Mouse (Mus musculus): ENCODE results near the gene Cntnap2. TPM values are rescaled to one million over a fixed set of nuclear protein-coding genes. Genes with fewer than 3 reads are reported as not detected.

Gene Cntnap2
- polyA plus RNA-seq, 1 experiment from 2014 or later = 54.5 TPM

GRCm38 (mm10) chr6:46362156-46362555 is 1303.0 kb downstream of the Cntnap2 start:
- Histone ChIP-seq H3K27me3 (ENCODE audit: control insufficient read depth, insufficient read depth, low read length) (no peaks in the 10 kb centered on the region), H3K36me3 (ENCODE audit: control insufficient read depth, insufficient read depth, low read length) (no peaks in the 10 kb centered on the region), H3K9ac (replicated peaks; ENCODE audit: low read length) (no peak overlapping the region), H3K4me2 (ENCODE audit: low read length) (no peak overlapping the region), H3K4me1 (ENCODE audit: control insufficient read depth, insufficient read depth, low read length) (no peaks in the 10 kb centered on the region), H3K9me3 (ENCODE audit: control insufficient read depth, low read length) (no peaks in the 10 kb centered on the region), H3K4me3 (replicated peaks; ENCODE audit: low read depth, low read length) (no peak overlapping the region), H3K27ac (replicated peaks; ENCODE audit: low read depth, low read length) (no peak overlapping the region)
- ATAC-seq (ENCODE audit: low FRiP score, low TSS enrichment) = no peak
- 88% methylated on average over 1 of the region's 1 CpGs for WGBS
- DNase-seq = peak; percentile 24

GRCm38 (mm10) chr6:46398725-46399589 is 1339.8 kb downstream of the Cntnap2 start:
- no peaks in the 10 kb centered on the region for H3K9me3 ChIP-seq (ENCODE audit: control insufficient read depth, low read length)
- no peak overlapping the region for H3K27ac ChIP-seq (replicated peaks; ENCODE audit: low read depth, low read length)
- H3K9ac ChIP-seq (replicated peaks; ENCODE audit: low read length) = no peak overlapping the region
- H3K4me1 ChIP-seq (ENCODE audit: control insufficient read depth, insufficient read depth, low read length) = no peaks in the 10 kb centered on the region
- no peaks in the 10 kb centered on the region for H3K27me3 ChIP-seq (ENCODE audit: control insufficient read depth, insufficient read depth, low read length)
- DNase-seq = no peak
- 77% methylated on average over 2 of the region's 2 CpGs for WGBS
- H3K4me2 ChIP-seq (ENCODE audit: low read length) = no peak overlapping the region
- ATAC-seq (ENCODE audit: low FRiP score, low TSS enrichment) = no peak
- no peak overlapping the region for H3K4me3 ChIP-seq (replicated peaks; ENCODE audit: low read depth, low read length)
- no peaks in the 10 kb centered on the region for H3K36me3 ChIP-seq (ENCODE audit: control insufficient read depth, insufficient read depth, low read length)

- Histone ChIP-seq H3K36me3 (ENCODE audit: control insufficient read depth, insufficient read depth, low read length) (no peaks in the 10 kb centered on the region), H3K27ac (replicated peaks; ENCODE audit: low read depth, low read length) (no peak overlapping the region)
Measured at GRCm38 (mm10) chr6:46414154-46414553, 1355.0 kb downstream of the Cntnap2 start.

GRCm38 (mm10) chr6:46414562-46414961 is 1355.4 kb downstream of the Cntnap2 start:
- H3K36me3 ChIP-seq (ENCODE audit: control insufficient read depth, insufficient read depth, low read length) = no peaks in the 10 kb centered on the region
- H3K27me3 ChIP-seq (ENCODE audit: control insufficient read depth, insufficient read depth, low read length) = no peaks in the 10 kb centered on the region
- H3K4me2 ChIP-seq (ENCODE audit: low read length) = no peak overlapping the region
- no peak overlapping the region for H3K9ac ChIP-seq (replicated peaks; ENCODE audit: low read length)
- peak; percentile 30 for DNase-seq
- no peaks in the 10 kb centered on the region for H3K4me1 ChIP-seq (ENCODE audit: control insufficient read depth, insufficient read depth, low read length)
- no peaks in the 10 kb centered on the region for H3K9me3 ChIP-seq (ENCODE audit: control insufficient read depth, low read length)
- no peak overlapping the region for H3K4me3 ChIP-seq (replicated peaks; ENCODE audit: low read depth, low read length)
- no peak overlapping the region for H3K27ac ChIP-seq (replicated peaks; ENCODE audit: low read depth, low read length)
- ATAC-seq (ENCODE audit: low FRiP score, low TSS enrichment) = no peak
- 85% methylated on average over 4 of the region's 4 CpGs for WGBS

More at GRCm38 (mm10) chr6:46414154-46414553, 1355.0 kb downstream of the Cntnap2 start:
- Histone ChIP-seq H3K27me3 (ENCODE audit: control insufficient read depth, insufficient read depth, low read length) (no peaks in the 10 kb centered on the region), H3K9ac (replicated peaks; ENCODE audit: low read length) (no peak overlapping the region), H3K4me3 (replicated peaks; ENCODE audit: low read depth, low read length) (no peak overlapping the region), H3K9me3 (ENCODE audit: control insufficient read depth, low read length) (no peaks in the 10 kb centered on the region), H3K4me2 (ENCODE audit: low read length) (no peak overlapping the region), H3K4me1 (ENCODE audit: control insufficient read depth, insufficient read depth, low read length) (no peaks in the 10 kb centered on the region)
- ATAC-seq (ENCODE audit: low FRiP score, low TSS enrichment) = no peak
- DNase-seq = no peak

- ATAC-seq (ENCODE audit: low FRiP score, low TSS enrichment) = no peak
- H3K9me3 ChIP-seq (ENCODE audit: control insufficient read depth, low read length) = no peaks in the 10 kb centered on the region
Measured at GRCm38 (mm10) chr6:46419827-46420226, 1360.7 kb downstream of the Cntnap2 start.

GRCm38 (mm10) chr6:46420349-46420748 is 1361.2 kb downstream of the Cntnap2 start:
- no peaks in the 10 kb centered on the region for H3K4me1 ChIP-seq (ENCODE audit: control insufficient read depth, insufficient read depth, low read length)
- H3K36me3 ChIP-seq (ENCODE audit: control insufficient read depth, insufficient read depth, low read length) = no peaks in the 10 kb centered on the region
- H3K27ac ChIP-seq (replicated peaks; ENCODE audit: low read depth, low read length) = no peak overlapping the region
- ATAC-seq (ENCODE audit: low FRiP score, low TSS enrichment) (no peak), DNase-seq (no peak)
- no peak overlapping the region for H3K4me3 ChIP-seq (replicated peaks; ENCODE audit: low read depth, low read length)
- H3K4me2 ChIP-seq (ENCODE audit: low read length) = no peak overlapping the region
- no peak overlapping the region for H3K9ac ChIP-seq (replicated peaks; ENCODE audit: low read length)
- H3K27me3 ChIP-seq (ENCODE audit: control insufficient read depth, insufficient read depth, low read length) = no peaks in the 10 kb centered on the region
- no peaks in the 10 kb centered on the region for H3K9me3 ChIP-seq (ENCODE audit: control insufficient read depth, low read length)

More at GRCm38 (mm10) chr6:46419827-46420226, 1360.7 kb downstream of the Cntnap2 start:
- no peaks in the 10 kb centered on the region for H3K36me3 ChIP-seq (ENCODE audit: control insufficient read depth, insufficient read depth, low read length)
- no peak overlapping the region for H3K4me3 ChIP-seq (replicated peaks; ENCODE audit: low read depth, low read length)
- no peak overlapping the region for H3K4me2 ChIP-seq (ENCODE audit: low read length)
- no peaks in the 10 kb centered on the region for H3K27me3 ChIP-seq (ENCODE audit: control insufficient read depth, insufficient read depth, low read length)
- no peak overlapping the region for H3K27ac ChIP-seq (replicated peaks; ENCODE audit: low read depth, low read length)
- no peak for DNase-seq
- no peaks in the 10 kb centered on the region for H3K4me1 ChIP-seq (ENCODE audit: control insufficient read depth, insufficient read depth, low read length)
- H3K9ac ChIP-seq (replicated peaks; ENCODE audit: low read length) = no peak overlapping the region

- Histone ChIP-seq H3K4me2 (ENCODE audit: low read length) (no peak overlapping the region), H3K4me3 (replicated peaks; ENCODE audit: low read depth, low read length) (no peak overlapping the region), H3K9ac (replicated peaks; ENCODE audit: low read length) (no peak overlapping the region), H3K27ac (replicated peaks; ENCODE audit: low read depth, low read length) (no peak overlapping the region), H3K9me3 (ENCODE audit: control insufficient read depth, low read length) (no peaks in the 10 kb centered on the region), H3K4me1 (ENCODE audit: control insufficient read depth, insufficient read depth, low read length) (no peaks in the 10 kb centered on the region), H3K36me3 (ENCODE audit: control insufficient read depth, insufficient read depth, low read length) (no peaks in the 10 kb centered on the region), H3K27me3 (ENCODE audit: control insufficient read depth, insufficient read depth, low read length) (no peaks in the 10 kb centered on the region)
- DNase-seq = no peak
- no peak for ATAC-seq (ENCODE audit: low FRiP score, low TSS enrichment)
- 35% methylated on average over 5 of the region's 5 CpGs for WGBS
Measured at GRCm38 (mm10) chr6:46428231-46428630, 1369.1 kb downstream of the Cntnap2 start.

GRCm38 (mm10) chr6:46450917-46451638 is 1391.9 kb downstream of the Cntnap2 start:
- DNase-seq = peak; percentile 47
- no peaks in the 10 kb centered on the region for H3K4me1 ChIP-seq (ENCODE audit: control insufficient read depth, insufficient read depth, low read length)
- no peak overlapping the region for H3K4me3 ChIP-seq (replicated peaks; ENCODE audit: low read depth, low read length)
- H3K4me2 ChIP-seq (ENCODE audit: low read length) = no peak overlapping the region
- no peaks in the 10 kb centered on the region for H3K9me3 ChIP-seq (ENCODE audit: control insufficient read depth, low read length)
- 87% methylated on average over 2 of the region's 2 CpGs for WGBS
- H3K27ac ChIP-seq (replicated peaks; ENCODE audit: low read depth, low read length) = no peak overlapping the region
- no peaks in the 10 kb centered on the region for H3K36me3 ChIP-seq (ENCODE audit: control insufficient read depth, insufficient read depth, low read length)
- H3K27me3 ChIP-seq (ENCODE audit: control insufficient read depth, insufficient read depth, low read length) = no peaks in the 10 kb centered on the region
- peak; percentile 70 for ATAC-seq (ENCODE audit: low FRiP score, low TSS enrichment)
- H3K9ac ChIP-seq (replicated peaks; ENCODE audit: low read length) = no peak overlapping the region

- WGBS = 70% methylated on average over 4 of the region's 4 CpGs
- H3K4me1 ChIP-seq (ENCODE audit: control insufficient read depth, insufficient read depth, low read length) = no peaks in the 10 kb centered on the region
- H3K4me2 ChIP-seq (ENCODE audit: low read length) = no peak overlapping the region
- no peaks in the 10 kb centered on the region for H3K9me3 ChIP-seq (ENCODE audit: control insufficient read depth, low read length)
- H3K36me3 ChIP-seq (ENCODE audit: control insufficient read depth, insufficient read depth, low read length) = no peaks in the 10 kb centered on the region
- DNase-seq = no peak
- H3K9ac ChIP-seq (replicated peaks; ENCODE audit: low read length) = no peak overlapping the region
- no peak overlapping the region for H3K27ac ChIP-seq (replicated peaks; ENCODE audit: low read depth, low read length)
- H3K4me3 ChIP-seq (replicated peaks; ENCODE audit: low read depth, low read length) = no peak overlapping the region
- H3K27me3 ChIP-seq (ENCODE audit: control insufficient read depth, insufficient read depth, low read length) = no peaks in the 10 kb centered on the region
- ATAC-seq (ENCODE audit: low FRiP score, low TSS enrichment) = no peak
Measured at GRCm38 (mm10) chr6:46472683-46473082, 1413.5 kb downstream of the Cntnap2 start.

Measured in midbrain, embryonic 14.5 days (tissue).